Mouse (Mus musculus) cerebellum, adult 18-20 months (tissue): ENCODE data around the gene Lig4.

Experiments used
- DNase-seq, 2 experiments: peaks; one replicate each; pipeline ENCODE4 v3.0.0; 2021

Lig4 gene

DNA sequence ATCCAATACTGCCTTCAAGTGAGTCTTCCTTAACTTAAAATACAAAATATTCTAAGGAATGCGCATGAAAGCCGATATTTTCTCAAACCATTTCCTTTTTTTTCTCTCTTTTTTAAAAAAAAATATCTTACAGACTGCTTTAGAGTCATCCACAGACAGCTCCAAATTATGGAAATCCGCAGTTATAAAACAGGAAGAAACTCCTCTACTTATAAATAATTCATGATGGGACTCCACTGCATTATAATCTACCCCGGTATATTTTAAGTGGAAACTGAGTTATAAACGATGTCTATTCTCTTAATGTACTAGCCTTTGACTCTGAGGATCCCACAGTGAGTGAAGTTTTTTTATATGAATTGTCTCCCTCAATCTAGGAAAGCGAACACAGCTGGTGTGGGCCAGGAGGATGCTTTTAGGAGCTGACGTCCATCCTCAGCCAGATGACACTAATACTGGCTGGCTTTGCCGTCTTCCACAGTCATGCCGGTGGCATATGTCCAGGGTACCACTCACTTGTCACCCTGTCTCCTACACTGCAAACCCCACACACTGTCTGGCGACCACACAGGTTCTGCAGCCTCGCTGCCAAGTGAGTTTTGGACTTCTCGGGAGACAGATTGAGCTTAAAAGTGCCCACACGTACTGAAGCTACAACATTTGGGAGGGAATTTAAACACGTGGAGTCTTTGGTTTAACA is 47.6 kb downstream of the Lig4 start:
- DNase-seq = no peak
